Mouse (Mus musculus): ENCODE data around the gene Rnf166.

- TF ChIP-seq CTCF (IDR thresholded peaks at IDR 0.05; ENCODE audit: borderline replicate concordance, insufficient read depth, low read depth, low read length) (no peak), POLR2A (IDR thresholded peaks at IDR 0.05; ENCODE audit: borderline replicate concordance, insufficient read depth, low read length) (no peak)
Measured at GRCm38 (mm10) chr8:122459990-122460389, 15.9 kb downstream of the Rnf166 start.

Measured in cerebellum, adult 2 months (tissue).